12 mouse cellular contexts compared by ENCODE assay signal in genomic region chr3:42214624-42215276, GRCm38 (mm10).
DNase-seq lines count a peak whose midpoint lies in the region; ATAC-seq and TF ChIP-seq lines count a peak whose summit lies in the region.
"Had no signal": no experiment of that assay in that cellular context is flagged by ENCODE, and none has a peak within 500 bp of the region (broad histone marks: within the 10 kb centered on the region; RNA-seq: fewer than 3 reads in every experiment).

No protein-coding gene starts in this region.

- peak; percentile 40 for DNase-seq in midbrain, embryonic 14.5 days
- no peak for DNase-seq in forebrain, postnatal 0 days
- DNase-seq in kidney, postnatal 36 days: peak; percentile 11 to 17
- DNase-seq in T-cell, adult 2 months (ENCODE audit: low spot score): no peak
- no peak for DNase-seq in right cerebral cortex, adult 2 months (ENCODE audit: low spot score in 2 of 2)
- DNase-seq: cerebellum, adult 9-10 months; lung, postnatal 4 days; thymus, postnatal 36 days had no signal

- no peak overlapping the region for H3K4me2 ChIP-seq in midbrain, embryonic 14.5 days (ENCODE audit: low read length)
- no peak overlapping the region for H3K4me2 ChIP-seq in midbrain, embryonic 13.5 days (replicated peaks)
- no peak overlapping the region for H3K4me2 ChIP-seq in forebrain, postnatal 0 days (ENCODE audit: low read depth)
- H3K4me2 ChIP-seq: limb, embryonic 15.5 days had no signal

- H3K4me3 ChIP-seq in midbrain, embryonic 14.5 days (replicated peaks; ENCODE audit: low read depth, low read length): no peak overlapping the region
- no peak overlapping the region for H3K4me3 ChIP-seq in midbrain, embryonic 13.5 days (replicated peaks)
- no peak overlapping the region for H3K4me3 ChIP-seq in forebrain, postnatal 0 days (ENCODE audit: low read depth, low read length)
- H3K4me3 ChIP-seq: heart, embryonic 10.5 days; limb, embryonic 15.5 days had no signal

- H3K27me3 ChIP-seq in midbrain, embryonic 14.5 days (ENCODE audit: control insufficient read depth, insufficient read depth, low read length): no peaks in the 10 kb centered on the region
- H3K27me3 ChIP-seq in midbrain, embryonic 13.5 days: no peaks in the 10 kb centered on the region
- no peaks in the 10 kb centered on the region for H3K27me3 ChIP-seq in forebrain, postnatal 0 days (ENCODE audit: insufficient read depth, low read length)
- H3K27me3 ChIP-seq: limb, embryonic 15.5 days had no signal

- 69% methylated on average over 10 of the region's 10 CpGs for WGBS in midbrain, embryonic 14.5 days
- WGBS in midbrain, embryonic 13.5 days: 63% methylated on average over 10 of the region's 10 CpGs
- 36% methylated on average over 10 of the region's 10 CpGs for WGBS in forebrain, postnatal 0 days

- no peaks in the 10 kb centered on the region for H3K36me3 ChIP-seq in midbrain, embryonic 14.5 days (ENCODE audit: control insufficient read depth, insufficient read depth, low read length)
- H3K36me3 ChIP-seq in midbrain, embryonic 13.5 days: no peaks in the 10 kb centered on the region
- H3K36me3 ChIP-seq in forebrain, postnatal 0 days (ENCODE audit: insufficient read depth): no peaks in the 10 kb centered on the region
- H3K36me3 ChIP-seq: heart, embryonic 10.5 days; limb, embryonic 15.5 days had no signal

- no peak for ATAC-seq in midbrain, embryonic 14.5 days (ENCODE audit: low FRiP score, low TSS enrichment)
- no peak for ATAC-seq in midbrain, embryonic 13.5 days
- peak; percentile 29; the same call in 1 of the 2 replicates for ATAC-seq in forebrain, postnatal 0 days
- ATAC-seq in erythroid progenitor cell, adult 5-6 weeks (replicated peaks; ENCODE audit: low FRiP score, poor library complexity, severe bottlenecking): no peak

- H3K4me1 ChIP-seq in midbrain, embryonic 14.5 days (ENCODE audit: control insufficient read depth, insufficient read depth, low read length): no peaks in the 10 kb centered on the region
- H3K4me1 ChIP-seq in midbrain, embryonic 13.5 days (replicated peaks): 0 out of 2 replicates have a peak, but pooled peaks cover 7% of the 10 kb centered on the region
- H3K4me1 ChIP-seq in forebrain, postnatal 0 days (ENCODE audit: insufficient read depth): 0 out of 2 replicates have a peak, but pooled peaks cover 3% of the 10 kb centered on the region
- H3K4me1 ChIP-seq: heart, embryonic 10.5 days; limb, embryonic 15.5 days had no signal

- no peaks in the 10 kb centered on the region for H3K9me3 ChIP-seq in midbrain, embryonic 14.5 days (ENCODE audit: control insufficient read depth, low read length)
- H3K9me3 ChIP-seq in midbrain, embryonic 13.5 days: no peaks in the 10 kb centered on the region
- H3K9me3 ChIP-seq in forebrain, postnatal 0 days (ENCODE audit: low read length): no peaks in the 10 kb centered on the region
- H3K9me3 ChIP-seq: heart, embryonic 10.5 days; limb, embryonic 15.5 days had no signal

- H3K27ac ChIP-seq in midbrain, embryonic 14.5 days (replicated peaks; ENCODE audit: low read depth, low read length): no peak overlapping the region
- no peak overlapping the region for H3K27ac ChIP-seq in midbrain, embryonic 13.5 days
- no peak overlapping the region for H3K27ac ChIP-seq in forebrain, postnatal 0 days (ENCODE audit: low read depth, low read length)
- H3K27ac ChIP-seq: heart, embryonic 10.5 days; limb, embryonic 15.5 days had no signal

- no peak overlapping the region for H3K9ac ChIP-seq in midbrain, embryonic 14.5 days (replicated peaks; ENCODE audit: low read length)
- no peak overlapping the region for H3K9ac ChIP-seq in midbrain, embryonic 13.5 days (replicated peaks)
- H3K9ac ChIP-seq in forebrain, postnatal 0 days: no peak overlapping the region
- H3K9ac ChIP-seq: limb, embryonic 15.5 days had no signal

- TF ChIP-seq CTCF in forebrain, postnatal 0 days (IDR thresholded peaks at IDR 0.05; ENCODE audit: low read depth): no peak

Comparison
In these comparisons a context has a peak if more than half of its experiments do, and no peak if none do; other contexts are left out.
1. DNase-seq: peak in midbrain, embryonic 14.5 days (single experiment) and kidney, postnatal 36 days (2 of 2); none in forebrain, postnatal 0 days (single experiment), T-cell, adult 2 months (single experiment) and right cerebral cortex, adult 2 months (0 of 2).